Mouse (Mus musculus): ENCODE data around the gene BC100530.
"Not testable (repeated sequence)": the region's sequence is repeated elsewhere in the genome, so short reads cannot be mapped to it uniquely, and the experiment has no call there.

Gene BC100530

GRCm38 (mm10) chr16:36367648-36368047 lies at the start of gene BC100530:
Gene BC100530, minus strand, starts transcription at chr16:36367748.
- not testable (repeated sequence) for DNase-seq (ENCODE audit: low spot score)

- DNase-seq (ENCODE audit: low spot score): no peak
Measured at GRCm38 (mm10) chr16:36408357-36408756, 40.8 kb upstream of the BC100530 start, which contains the start of gene Stfa2. Gene Stfa2, minus strand, starts transcription at chr16:36408457.

DNA sequence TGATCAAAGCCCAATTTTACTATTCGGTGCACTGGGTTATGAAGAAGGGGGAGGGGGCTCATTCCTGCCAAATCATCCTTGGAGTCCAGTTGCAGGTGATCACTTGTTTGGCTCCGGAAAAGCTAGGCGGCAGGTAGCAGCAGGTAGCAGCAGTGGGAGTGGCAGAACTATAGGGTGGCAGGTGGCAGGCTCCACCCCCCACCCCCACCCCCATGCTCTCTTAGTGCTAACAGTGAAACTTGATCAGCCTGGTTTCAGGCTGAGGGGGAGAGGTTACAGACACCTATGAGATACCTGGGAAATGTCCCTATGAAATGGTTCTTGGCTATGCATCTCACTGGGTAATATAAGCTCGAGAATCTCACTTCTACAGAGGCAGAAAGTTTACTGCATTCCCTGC lies 21.5 kb upstream of the BC100530 start:
- no peak for DNase-seq (ENCODE audit: low spot score)

DNA sequence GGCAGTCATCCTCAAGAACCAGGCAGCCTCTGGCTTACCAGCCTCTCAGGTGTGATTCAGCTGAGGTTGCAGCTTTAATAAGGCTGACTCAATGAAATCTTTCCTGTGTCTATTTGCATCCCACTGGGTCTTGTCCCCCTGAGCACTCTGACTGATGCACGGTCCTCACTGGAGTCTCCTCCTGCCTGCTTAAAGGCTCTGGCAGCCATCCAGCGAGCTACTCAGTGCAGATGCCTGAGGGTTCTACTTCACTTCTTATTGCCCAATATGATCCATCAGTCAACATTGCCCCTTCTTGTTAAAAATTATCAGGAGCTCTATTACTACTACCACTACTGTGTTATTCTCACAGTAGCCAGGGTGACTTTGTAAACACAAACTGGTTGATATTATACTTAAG lies 30.4 kb downstream of the BC100530 start:
- DNase-seq (ENCODE audit: low spot score): no peak

- no peak for DNase-seq (ENCODE audit: low spot score)
Measured at GRCm38 (mm10) chr16:36334232-36334631, 33.3 kb downstream of the BC100530 start, which contains the start of gene BC117090. Gene BC117090, minus strand, starts transcription at chr16:36334332.

- DNase-seq (ENCODE audit: low spot score): no peak
Measured at GRCm38 (mm10) chr16:36319286-36319685, 48.3 kb downstream of the BC100530 start.

DNA sequence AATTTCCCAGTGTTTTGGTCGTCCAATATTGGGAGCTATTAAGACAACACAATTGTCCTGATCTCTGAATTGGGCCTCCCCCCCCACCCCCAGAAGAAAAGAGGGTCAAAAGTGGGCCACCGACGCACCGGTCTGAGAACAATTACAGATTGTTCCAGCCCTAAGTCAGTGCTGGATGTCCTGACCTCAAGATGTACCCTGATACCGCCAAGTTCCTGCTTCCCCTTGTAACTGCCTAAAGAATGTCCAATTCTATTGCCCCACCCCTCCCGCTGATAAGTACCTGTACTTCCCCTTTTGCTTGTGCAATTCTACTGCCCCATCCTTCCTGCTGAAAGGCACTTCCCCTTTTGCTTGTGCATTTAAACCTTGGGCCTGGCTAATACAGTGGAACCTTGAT lies 51.4 kb downstream of the BC100530 start:
- not testable (repeated sequence) for DNase-seq (ENCODE audit: low spot score)

Measured in spleen, adult 12 weeks (tissue).